Mouse (Mus musculus) layer of hippocampus, adult 18-20 months (tissue): ENCODE data around the gene Enpp6. TPM values are rescaled to one million over a fixed set of nuclear protein-coding genes. Genes with fewer than 3 reads are reported as not detected.

ENCODE experiments used
- DNase-seq, 2 experiments: peaks; one replicate each; pipeline ENCODE4 v3.0.0; 2022; ENCODE audit warnings: low spot score in 2 of 2
- total RNA-seq, 2 experiments: library from RNA; stranded (reverse); gene quantifications; 2 replicates each; pipeline ENCODE4 v1.2.3; 2021

The Enpp6 gene
- total RNA-seq, 2 experiments from 2014 or later, result 5.0 to 6.4 TPM

DNA sequence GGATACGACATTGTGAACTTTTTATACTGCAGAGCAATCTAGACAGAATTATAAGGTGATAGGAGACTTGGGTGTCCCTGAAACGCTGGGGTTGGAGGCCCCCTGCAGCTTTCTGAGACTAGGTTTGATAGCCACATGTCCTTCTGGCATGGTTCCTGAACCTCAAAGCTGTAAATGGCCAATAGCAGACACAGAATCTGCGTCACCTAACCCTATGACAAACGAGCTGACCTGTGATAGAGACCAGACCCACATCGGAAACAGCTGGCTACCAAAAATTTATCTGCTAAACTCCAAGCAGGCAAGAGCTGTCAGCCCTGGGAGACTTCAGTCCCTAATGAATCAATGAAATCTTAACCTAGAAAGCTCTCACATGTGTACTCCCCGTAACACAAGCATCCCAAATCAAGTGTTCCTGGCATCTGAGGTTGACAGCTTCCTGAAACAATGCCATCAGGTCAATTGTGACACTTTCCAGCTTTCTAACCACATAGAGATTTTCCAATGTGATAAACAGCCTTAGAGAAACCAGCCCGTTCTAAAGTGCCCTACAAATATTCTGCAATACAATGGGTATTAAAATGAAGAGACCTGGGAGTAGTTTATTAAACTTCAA lies 74.5 kb downstream of the Enpp6 start:
- no peak for DNase-seq

- no peak for DNase-seq
Measured at GRCm38 (mm10) chr8:47067121-47067520, 80.4 kb downstream of the Enpp6 start.

- DNase-seq, result no peak
Measured at GRCm38 (mm10) chr8:47069634-47070033, 82.9 kb downstream of the Enpp6 start.

- DNase-seq, result no peak
Measured at GRCm38 (mm10) chr8:47072001-47072400, 85.3 kb downstream of the Enpp6 start.

DNA sequence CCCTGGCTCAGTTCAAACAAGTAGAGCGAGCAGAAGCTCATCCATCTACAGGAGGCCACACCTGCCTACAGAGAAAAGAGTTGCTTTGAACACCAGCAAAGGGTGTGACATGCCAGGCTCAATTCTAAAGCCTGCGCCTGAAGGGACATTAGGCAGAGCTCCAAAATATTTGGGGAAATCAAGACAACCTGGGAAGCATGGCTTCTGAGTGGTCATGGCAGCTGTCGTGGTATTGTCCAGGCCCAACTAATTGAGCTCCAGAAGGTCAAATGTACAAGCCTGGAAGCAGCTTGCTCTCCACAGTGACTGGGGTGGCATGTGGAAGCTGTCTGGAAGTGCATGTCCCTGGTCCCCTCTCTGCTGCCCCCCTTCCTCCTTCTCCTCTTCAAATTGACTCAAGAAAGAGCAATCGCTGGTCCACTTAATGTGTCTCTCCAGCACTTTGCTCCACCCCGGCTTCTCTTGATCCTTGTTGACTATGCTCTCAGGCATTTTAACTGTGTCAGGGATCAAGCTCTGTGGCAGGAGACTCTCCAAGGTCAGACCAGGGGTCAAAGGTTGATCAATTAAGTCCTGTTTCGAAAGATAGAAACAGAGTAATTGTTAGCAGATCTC lies 89.4 kb downstream of the Enpp6 start:
- no peak for DNase-seq

- DNase-seq, result no peak
Measured at GRCm38 (mm10) chr8:47080037-47080436, 93.3 kb downstream of the Enpp6 start.

- DNase-seq, result peak; percentile 5 to 12
Measured at GRCm38 (mm10) chr8:47082201-47083027, 95.7 kb downstream of the Enpp6 start.

DNA sequence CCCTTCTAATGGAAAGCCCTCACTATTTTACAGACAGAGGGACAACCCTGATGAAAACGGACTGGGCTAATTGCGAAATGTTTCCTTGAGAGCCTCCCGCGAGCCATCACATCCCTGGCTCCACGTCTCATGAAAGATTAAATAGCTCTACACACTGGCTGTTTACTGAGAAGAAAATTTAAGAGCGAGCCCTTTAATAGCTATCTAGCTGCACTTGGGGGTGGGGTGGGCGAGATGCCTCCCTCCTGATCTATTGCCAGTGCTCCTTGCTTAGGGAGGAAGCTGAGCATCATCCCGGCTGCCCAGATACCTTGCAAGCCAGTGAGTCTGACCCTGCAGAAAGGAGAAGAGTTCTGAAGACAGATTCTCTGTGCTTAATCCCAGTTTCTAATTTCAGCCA lies 103.3 kb downstream of the Enpp6 start:
- no peak for DNase-seq

DNA sequence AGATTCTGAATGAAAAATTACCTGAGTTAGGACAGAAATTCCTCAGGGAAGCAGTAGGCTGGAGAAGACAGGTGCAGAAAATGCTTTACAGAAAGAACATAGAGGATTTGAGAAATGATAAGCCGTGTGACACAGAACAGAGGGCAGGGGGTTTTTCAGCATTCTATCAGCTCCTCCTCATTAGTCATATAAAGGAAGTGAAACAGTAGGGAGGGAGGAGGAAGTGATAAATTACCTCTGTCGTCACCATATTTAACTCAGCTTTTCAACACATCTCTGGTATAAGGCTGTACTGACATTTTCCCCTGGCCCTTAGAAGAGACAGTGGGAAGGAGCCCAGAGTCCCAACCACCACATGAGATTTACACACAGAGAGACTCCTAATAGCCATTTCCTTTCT lies 118.9 kb downstream of the Enpp6 start:
- no peak for DNase-seq

DNA sequence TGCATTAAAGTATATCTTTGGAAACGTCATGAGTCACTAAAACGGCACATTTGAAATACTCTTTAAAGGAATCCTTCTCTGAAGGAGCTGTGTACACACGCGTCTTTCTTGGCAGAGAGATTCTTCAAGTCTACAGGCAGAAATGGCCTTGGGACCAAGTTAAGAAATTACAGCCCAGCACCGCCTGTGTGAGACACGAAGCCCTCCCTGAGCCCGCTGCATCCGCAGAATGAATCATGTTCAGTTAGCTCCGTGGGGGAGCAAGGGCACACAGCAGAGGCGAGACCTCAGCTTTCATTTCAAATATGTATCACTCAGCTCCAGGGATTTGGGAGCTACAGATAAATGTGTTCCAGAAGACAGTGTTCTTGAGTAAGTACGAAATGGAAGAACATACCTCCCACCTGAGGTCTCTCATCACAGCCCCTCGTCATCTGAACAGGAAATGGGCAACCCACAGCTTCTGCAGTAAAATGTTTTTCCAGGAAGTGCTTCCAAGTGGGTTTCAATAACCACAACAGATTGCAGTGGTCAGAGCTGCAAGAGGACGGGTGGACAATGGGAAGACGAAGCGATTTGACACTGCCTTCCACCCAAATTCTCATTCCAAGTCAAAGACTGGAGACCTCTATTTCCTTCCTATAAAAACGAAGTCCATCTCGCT lies 127.6 kb downstream of the Enpp6 start:
- DNase-seq, result no peak

DNA sequence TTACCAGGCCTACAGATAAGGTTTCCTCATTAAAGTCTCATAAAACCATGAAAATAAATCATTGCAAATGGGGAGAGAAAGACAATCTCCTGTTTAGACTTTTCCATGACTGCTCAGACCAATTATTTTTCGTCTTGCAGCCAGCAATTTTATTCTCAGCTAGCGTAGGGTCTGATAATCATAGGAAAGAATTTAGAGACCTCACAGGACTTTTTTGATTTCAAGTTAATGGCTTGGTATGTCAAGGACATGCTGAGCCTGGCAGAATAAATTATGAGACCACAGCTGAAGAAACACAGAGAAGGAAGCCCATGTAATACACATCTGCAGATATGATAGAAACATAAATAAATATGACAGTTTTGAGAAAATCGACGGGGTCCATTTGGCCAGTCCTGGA lies 130.6 kb downstream of the Enpp6 start:
- no peak for DNase-seq

DNA sequence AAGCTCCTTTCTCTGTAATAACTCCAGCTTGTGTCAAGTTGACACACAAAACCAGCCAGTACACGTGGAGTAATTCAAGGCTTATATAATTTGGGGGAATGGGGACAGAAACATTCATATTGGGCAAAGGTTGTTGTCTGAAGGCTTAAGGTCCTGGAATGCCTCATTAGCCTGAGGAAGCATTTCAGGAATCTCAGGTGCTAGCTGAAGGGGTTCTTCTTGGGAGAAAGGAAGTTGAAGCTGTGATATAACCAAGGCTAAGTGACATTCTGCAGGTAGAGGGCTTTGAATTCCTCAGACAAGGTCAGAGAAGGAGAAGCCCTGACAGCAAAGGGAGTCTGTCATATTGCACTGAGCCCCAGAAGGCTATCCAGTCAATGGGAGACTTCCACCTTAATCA lies 133.2 kb downstream of the Enpp6 start:
- DNase-seq, result no peak

GRCm38 (mm10) chr8:47128859-47129258 lies 142.2 kb downstream of the Enpp6 start:
- DNase-seq, result no peak

DNA sequence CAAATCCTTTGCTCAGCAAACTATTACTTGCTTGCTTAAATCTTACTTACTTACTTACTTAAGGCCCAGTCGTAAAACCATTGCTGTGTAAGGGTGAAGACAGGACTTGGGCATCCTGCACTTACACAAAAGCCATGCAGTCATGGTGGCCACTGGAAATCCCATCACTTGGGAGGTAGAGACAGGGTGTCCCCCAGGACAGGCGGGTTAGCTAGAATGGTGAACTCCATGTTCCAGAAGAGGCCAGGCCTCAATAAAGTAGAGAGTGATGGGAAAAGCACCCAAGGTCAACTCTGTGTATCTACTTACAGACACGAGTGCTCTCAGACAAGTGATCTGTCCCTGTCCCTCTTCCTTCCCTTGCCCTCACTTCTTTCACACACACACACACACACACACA lies 146.7 kb downstream of the Enpp6 start:
- DNase-seq, result no peak

GRCm38 (mm10) chr8:47134736-47135135 lies 148.0 kb downstream of the Enpp6 start:
- no peak for DNase-seq

DNA sequence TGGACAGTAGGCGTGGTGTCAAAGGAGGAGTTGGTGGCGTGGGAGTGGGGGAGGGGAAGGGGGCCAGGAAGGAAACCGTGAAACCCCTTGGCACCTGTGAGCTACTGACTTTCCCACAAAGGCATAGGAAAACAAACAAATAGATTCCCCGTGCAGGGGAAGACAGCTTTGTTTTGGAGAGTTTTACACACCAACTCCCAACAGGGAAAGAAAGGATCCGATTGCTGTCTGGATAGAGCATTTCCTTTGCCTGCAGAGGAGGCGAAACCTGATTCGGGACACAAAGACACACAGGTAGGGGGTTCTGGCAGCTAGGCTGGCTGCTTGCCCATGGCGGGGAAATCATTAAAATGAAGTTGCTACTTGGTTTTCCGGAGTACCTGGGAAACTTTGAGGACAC lies 148.9 kb downstream of the Enpp6 start:
- DNase-seq, result no peak

DNA sequence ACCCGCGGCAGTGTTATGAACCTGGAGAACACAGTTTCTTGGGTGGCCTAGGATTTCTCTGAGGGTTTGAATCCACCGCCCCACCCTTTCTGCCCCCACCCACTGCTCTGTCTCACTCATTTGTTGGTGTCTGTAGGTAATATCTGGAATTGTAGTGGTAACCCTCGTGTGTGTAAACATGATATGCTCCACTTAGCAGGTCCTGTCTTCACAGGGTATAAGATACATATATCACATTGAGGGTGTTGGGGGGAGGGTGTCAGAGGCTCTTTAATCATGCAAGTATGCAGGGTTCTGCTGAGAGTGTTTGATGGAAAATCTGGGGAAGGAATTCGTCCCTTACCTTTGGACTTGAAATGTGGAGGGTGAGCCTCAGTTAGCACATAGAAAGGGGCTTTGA lies 149.4 kb downstream of the Enpp6 start:
- DNase-seq, result no peak

- no peak for DNase-seq
Measured at GRCm38 (mm10) chr8:47145258-47145657, 158.6 kb downstream of the Enpp6 start.
